Mouse (Mus musculus): ENCODE measurements around the gene Cntnap5a. TPM values are rescaled to one million over a fixed set of nuclear protein-coding genes. Genes with fewer than 3 reads are reported as not detected.

Cntnap5a gene
- polyA plus RNA-seq, 1 experiment: not detected

GRCm38 (mm10) chr1:116401996-116402656 is 717.6 kb downstream of the Cntnap5a start:
- Histone ChIP-seq H3K9me3 (no peaks in the 10 kb centered on the region), H3K4me1 (no peaks in the 10 kb centered on the region), H3K4me3 (replicated peaks) (no peak overlapping the region), H3K36me3 (replicated peaks; ENCODE audit: low read length) (no peaks in the 10 kb centered on the region), H3K27me3 (replicated peaks) (no peaks in the 10 kb centered on the region)
- no peak for TF ChIP-seq GATA1 (IDR thresholded peaks at IDR 0.05; ENCODE audit: borderline replicate concordance, low read length)
- no peak for TF ChIP-seq FLI1 (IDR thresholded peaks at IDR 0.05; ENCODE audit: low read length)

GRCm38 (mm10) chr1:116409836-116410235 is 725.3 kb downstream of the Cntnap5a start:
- TF ChIP-seq FLI1 (IDR thresholded peaks at IDR 0.05; ENCODE audit: low read length): no peak
- TF ChIP-seq GATA1 (IDR thresholded peaks at IDR 0.05; ENCODE audit: borderline replicate concordance, low read length): no peak
- no peaks in the 10 kb centered on the region for H3K4me1 ChIP-seq

GRCm38 (mm10) chr1:116428396-116428795 is 743.8 kb downstream of the Cntnap5a start:
- H3K4me3 ChIP-seq (replicated peaks): no peak overlapping the region
- H3K9me3 ChIP-seq: no peaks in the 10 kb centered on the region
- no peak for TF ChIP-seq FLI1 (IDR thresholded peaks at IDR 0.05; ENCODE audit: low read length)
- no peak for TF ChIP-seq GATA1 (IDR thresholded peaks at IDR 0.05; ENCODE audit: borderline replicate concordance, low read length)
- no peaks in the 10 kb centered on the region for H3K36me3 ChIP-seq (replicated peaks; ENCODE audit: low read length)
- no peaks in the 10 kb centered on the region for H3K4me1 ChIP-seq
- no peaks in the 10 kb centered on the region for H3K27me3 ChIP-seq (replicated peaks)

More at GRCm38 (mm10) chr1:116409836-116410235, 725.3 kb downstream of the Cntnap5a start:
- no peak overlapping the region for H3K4me3 ChIP-seq (replicated peaks)
- H3K9me3 ChIP-seq: no peaks in the 10 kb centered on the region
- H3K27me3 ChIP-seq (replicated peaks): no peaks in the 10 kb centered on the region
- H3K36me3 ChIP-seq (replicated peaks; ENCODE audit: low read length): no peaks in the 10 kb centered on the region

- Histone ChIP-seq H3K9me3 (peaks cover 4% of the 10 kb centered on the region), H3K36me3 (replicated peaks; ENCODE audit: low read length) (no peaks in the 10 kb centered on the region), H3K4me3 (replicated peaks) (no peak overlapping the region), H3K27me3 (replicated peaks) (no peaks in the 10 kb centered on the region), H3K4me1 (no peaks in the 10 kb centered on the region)
- TF ChIP-seq FLI1 (IDR thresholded peaks at IDR 0.05; ENCODE audit: low read length): no peak
- TF ChIP-seq GATA1 (IDR thresholded peaks at IDR 0.05; ENCODE audit: borderline replicate concordance, low read length): no peak
Measured at GRCm38 (mm10) chr1:116455115-116455717, 770.7 kb downstream of the Cntnap5a start.

GRCm38 (mm10) chr1:116477703-116478102 is 793.1 kb downstream of the Cntnap5a start:
- no peaks in the 10 kb centered on the region for H3K9me3 ChIP-seq

GRCm38 (mm10) chr1:116488780-116489569 is 804.4 kb downstream of the Cntnap5a start:
- H3K27me3 ChIP-seq (replicated peaks): no peaks in the 10 kb centered on the region
- no peaks in the 10 kb centered on the region for H3K9me3 ChIP-seq
- TF ChIP-seq FLI1 (IDR thresholded peaks at IDR 0.05; ENCODE audit: low read length) (no peak), GATA1 (IDR thresholded peaks at IDR 0.05; ENCODE audit: borderline replicate concordance, low read length) (no peak)
- H3K36me3 ChIP-seq (replicated peaks; ENCODE audit: low read length): no peaks in the 10 kb centered on the region
- no peaks in the 10 kb centered on the region for H3K4me1 ChIP-seq
- H3K4me3 ChIP-seq (replicated peaks): no peak overlapping the region

More at GRCm38 (mm10) chr1:116477703-116478102, 793.1 kb downstream of the Cntnap5a start:
- no peaks in the 10 kb centered on the region for H3K36me3 ChIP-seq (replicated peaks; ENCODE audit: low read length)
- no peak for TF ChIP-seq GATA1 (IDR thresholded peaks at IDR 0.05; ENCODE audit: borderline replicate concordance, low read length)
- no peak for TF ChIP-seq FLI1 (IDR thresholded peaks at IDR 0.05; ENCODE audit: low read length)
- H3K4me3 ChIP-seq (replicated peaks): no peak overlapping the region
- no peaks in the 10 kb centered on the region for H3K4me1 ChIP-seq
- no peaks in the 10 kb centered on the region for H3K27me3 ChIP-seq (replicated peaks)

GRCm38 (mm10) chr1:116577969-116578666 is 893.6 kb downstream of the Cntnap5a start:
- TF ChIP-seq GATA1 (IDR thresholded peaks at IDR 0.05; ENCODE audit: borderline replicate concordance, low read length) (no peak), FLI1 (IDR thresholded peaks at IDR 0.05; ENCODE audit: low read length) (no peak)
- no peaks in the 10 kb centered on the region for H3K36me3 ChIP-seq (replicated peaks; ENCODE audit: low read length)
- no peaks in the 10 kb centered on the region for H3K9me3 ChIP-seq
- no peak overlapping the region for H3K4me3 ChIP-seq (replicated peaks)
- no peaks in the 10 kb centered on the region for H3K4me1 ChIP-seq
- H3K27me3 ChIP-seq (replicated peaks): no peaks in the 10 kb centered on the region

- no peaks in the 10 kb centered on the region for H3K36me3 ChIP-seq (replicated peaks; ENCODE audit: low read length)
- 0 out of 2 replicates have a peak, but pooled peaks cover 3% of the 10 kb centered on the region for H3K9me3 ChIP-seq
- no peak for TF ChIP-seq GATA1 (IDR thresholded peaks at IDR 0.05; ENCODE audit: borderline replicate concordance, low read length)
- TF ChIP-seq FLI1 (IDR thresholded peaks at IDR 0.05; ENCODE audit: low read length): no peak
- no peaks in the 10 kb centered on the region for H3K4me1 ChIP-seq
- no peak overlapping the region for H3K4me3 ChIP-seq (replicated peaks)
- no peaks in the 10 kb centered on the region for H3K27me3 ChIP-seq (replicated peaks)
Measured at GRCm38 (mm10) chr1:116616272-116616671, 931.7 kb downstream of the Cntnap5a start.

Data from megakaryocyte, embryonic 14.5 days (primary cell).